Mouse (Mus musculus) erythroblast, adult 5-6 weeks (primary cell): ENCODE results near the gene B4galnt1. TPM values are rescaled to one million over a fixed set of nuclear protein-coding genes. Genes with fewer than 3 reads are reported as not detected.
"Not testable (repeated sequence)": the region's sequence is repeated elsewhere in the genome, so short reads cannot be mapped to it uniquely, and the experiment has no call there.

Experiments used
- ATAC-seq: replicated peaks from 2 replicates; pipeline ENCODE4 v1.8.0; 2016; ENCODE audit warnings: moderate number of reproducible peaks, mild to moderate bottlenecking, moderate TSS enrichment, inconsistent platforms; ENCODE audit not compliant: poor library complexity, low FRiP score, severe bottlenecking
- total RNA-seq, 2 experiments: library from RNA; stranded (forward) in 1 of 2; stranded (reverse) in 1 of 2; fragments of 150-400 nt in 1 of 2; fragments of 200-764, 138-1000 nt in 1 of 2; gene quantifications; 2 replicates each; pipeline versions ENCODE4 v1.2.3 to v1.2.4; 2015 to 2017; ENCODE audit warnings: low replicate concordance in 2 of 2

Gene B4galnt1
- total RNA-seq, 2 experiments from 2014 or later, result 17.6 to 33.0 TPM

DNA sequence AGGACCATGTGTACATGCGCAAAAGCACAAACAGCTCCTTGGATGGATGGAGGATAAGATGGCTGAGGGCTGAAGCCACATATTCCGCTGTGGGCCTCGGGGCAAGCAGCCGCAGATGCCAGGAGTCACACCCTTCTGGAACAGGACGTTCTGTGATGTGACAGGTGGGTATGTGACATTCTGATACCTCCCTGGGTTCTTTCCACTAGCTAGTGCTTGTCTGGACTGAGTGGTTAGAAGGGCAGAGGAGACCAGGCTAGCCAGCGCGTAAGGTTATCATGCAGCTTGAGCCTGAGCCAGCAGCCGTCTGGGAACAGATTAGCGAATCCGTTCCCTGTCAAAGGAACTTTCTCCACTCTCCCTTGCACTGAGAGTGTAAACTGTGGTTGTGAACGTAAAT is 24.1 kb upstream of the B4galnt1 start:
- ATAC-seq, result no peak

DNA sequence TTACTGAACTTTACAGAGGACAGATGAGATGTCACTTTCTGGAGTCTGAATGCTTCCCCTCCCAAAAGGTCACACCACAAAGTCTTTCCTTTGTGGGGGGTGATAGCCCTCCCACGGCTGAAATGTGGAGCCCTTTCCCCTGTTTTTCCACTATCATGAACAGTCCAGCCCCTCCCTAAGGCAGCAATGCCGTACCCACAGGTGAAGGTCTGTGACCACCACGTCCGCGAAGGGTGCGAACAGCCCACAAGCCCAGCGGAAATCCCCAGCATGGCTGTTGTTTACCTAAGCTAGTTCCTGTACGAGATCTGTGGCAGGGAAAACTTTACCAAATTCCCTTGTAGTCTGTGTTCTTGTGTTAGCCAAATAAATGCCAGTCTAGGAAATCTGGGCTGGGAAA is 23.5 kb upstream of the B4galnt1 start:
- ATAC-seq, result no peak

DNA sequence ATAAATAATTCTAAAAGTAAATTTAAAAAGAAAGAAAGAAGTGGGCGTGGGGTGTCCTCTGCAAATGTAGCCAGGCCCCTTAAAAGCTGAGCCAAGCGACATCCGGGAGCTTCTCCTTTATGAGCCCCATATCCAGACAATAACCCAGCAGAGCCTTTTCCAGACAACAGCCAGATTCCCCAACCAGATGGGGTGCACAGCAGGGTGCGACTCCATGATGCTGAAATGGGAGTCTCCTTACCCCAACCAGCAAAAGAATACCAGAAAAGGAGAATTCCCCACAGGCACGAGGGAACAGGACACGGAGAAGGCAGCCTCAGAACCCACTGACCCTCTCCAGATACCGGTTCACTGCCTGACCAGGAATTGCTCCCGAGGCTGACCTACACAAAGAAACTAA is 21.8 kb upstream of the B4galnt1 start:
- no peak for ATAC-seq

DNA sequence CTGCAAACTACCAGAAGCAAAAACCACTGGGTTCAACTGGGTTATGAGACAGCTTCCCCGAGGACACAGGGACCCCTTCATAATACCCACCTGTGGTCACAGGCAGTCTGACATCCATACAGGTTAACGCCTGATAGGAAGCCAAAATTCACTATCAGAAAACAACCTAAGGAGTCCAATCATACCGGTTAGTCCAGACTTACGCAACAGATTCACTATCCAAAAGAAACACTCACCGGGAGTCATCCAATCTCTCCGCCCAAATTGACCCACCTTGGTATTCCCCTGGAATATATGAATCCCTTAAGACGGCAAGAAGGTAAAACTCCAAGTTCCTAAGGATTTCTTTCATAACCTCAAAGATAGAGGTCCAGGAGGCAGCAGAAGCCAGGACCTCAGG is 20.5 kb upstream of the B4galnt1 start:
- ATAC-seq, result no peak

DNA sequence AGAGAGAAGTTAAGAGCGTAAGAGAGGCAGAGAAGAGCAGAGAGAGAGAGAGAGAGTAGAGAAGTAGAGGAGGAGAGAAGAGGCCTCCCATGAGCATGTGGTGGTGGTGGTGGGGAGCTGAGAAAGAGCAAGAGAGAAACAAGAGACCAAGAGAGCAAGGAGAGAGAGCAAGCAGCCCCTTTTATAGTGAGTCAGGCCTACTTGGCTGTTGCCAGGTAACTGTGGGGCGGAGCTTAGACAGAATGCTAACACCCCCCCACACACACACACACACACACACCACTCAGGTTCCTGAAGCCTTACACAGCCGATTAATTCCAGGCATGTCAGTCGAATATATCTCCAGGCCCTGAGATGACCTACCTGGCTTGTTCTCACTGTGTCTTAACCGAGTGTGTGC is 19.7 kb upstream of the B4galnt1 start:
- ATAC-seq, result no peak

DNA sequence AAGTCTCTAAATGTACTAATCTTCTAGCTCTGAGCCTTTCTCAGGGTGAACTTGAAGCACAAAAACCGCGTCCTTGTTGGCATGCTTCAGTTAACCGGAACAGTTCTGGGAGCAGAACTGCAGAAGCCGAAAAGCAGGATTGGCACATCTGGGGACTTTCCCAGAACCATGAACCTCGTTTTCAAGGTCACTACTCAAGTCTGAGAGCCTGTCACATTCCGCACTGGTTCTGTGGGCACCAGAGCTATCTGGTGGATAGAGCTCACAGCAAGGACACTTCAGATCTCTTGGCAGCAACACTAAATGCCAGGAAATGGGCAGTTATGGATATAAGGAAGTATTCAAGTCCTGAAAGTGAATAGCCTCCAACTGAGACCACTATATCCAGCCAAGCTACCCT is 17.9 kb upstream of the B4galnt1 start:
- no peak for ATAC-seq

DNA sequence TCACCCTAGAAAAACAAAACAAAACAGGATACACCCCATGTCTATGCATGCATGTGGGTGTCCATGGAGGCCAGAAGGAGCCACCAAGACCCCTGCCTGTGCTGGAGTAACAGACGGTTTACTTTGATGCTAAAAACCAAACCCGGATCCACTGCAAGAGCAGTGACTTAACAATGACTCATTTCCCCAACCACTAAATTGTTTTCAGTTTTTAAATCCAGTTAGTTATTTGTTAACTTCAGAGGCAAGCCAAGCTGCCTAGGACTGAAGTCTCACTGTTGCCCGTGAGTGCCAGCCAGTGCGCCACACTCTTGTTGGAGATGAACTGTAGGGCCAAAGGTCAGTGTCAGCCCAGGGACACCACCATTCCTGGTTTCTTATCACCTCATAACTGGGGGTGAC is 14.6 kb upstream of the B4galnt1 start:
- no peak for ATAC-seq

DNA sequence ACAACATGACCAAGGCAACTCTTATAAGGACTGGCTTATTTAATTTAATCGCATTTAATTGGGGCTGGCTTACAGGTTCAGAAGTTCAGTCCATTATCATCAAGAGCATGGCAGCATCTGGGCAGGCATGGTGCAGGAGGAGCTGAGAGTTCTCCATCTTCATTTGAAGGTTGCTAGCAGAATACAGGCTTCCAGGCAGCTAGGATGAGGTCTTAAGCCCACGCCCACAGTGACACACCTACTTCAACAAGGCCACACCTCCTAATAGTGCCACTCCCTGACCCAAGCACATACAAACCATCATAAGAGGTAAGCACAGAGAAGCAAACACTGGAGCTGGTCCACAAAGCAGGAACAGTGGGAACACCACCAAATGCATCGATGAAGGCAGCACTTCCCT is 13.8 kb upstream of the B4galnt1 start:
- ATAC-seq, result not testable (repeated sequence)

DNA sequence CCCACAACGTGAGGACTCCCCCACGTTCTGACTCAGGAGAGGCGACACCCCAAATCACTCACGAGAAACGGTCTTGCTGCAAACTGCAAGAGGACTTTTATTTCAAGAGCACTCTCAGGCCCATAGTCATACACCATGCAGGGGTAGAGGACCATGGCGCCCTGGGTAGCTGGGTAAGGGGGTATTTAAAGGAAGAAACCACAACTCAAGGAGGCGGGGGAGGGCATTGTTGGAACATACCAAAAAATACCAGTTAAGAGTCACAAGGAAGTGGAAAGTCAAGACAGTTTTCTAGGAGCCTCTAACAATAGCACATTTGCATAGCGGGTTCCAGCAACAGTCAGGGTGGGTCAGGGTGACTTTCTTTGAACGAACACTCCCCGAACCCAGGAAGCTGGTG is 12.5 kb upstream of the B4galnt1 start:
- ATAC-seq, result not testable (repeated sequence)

DNA sequence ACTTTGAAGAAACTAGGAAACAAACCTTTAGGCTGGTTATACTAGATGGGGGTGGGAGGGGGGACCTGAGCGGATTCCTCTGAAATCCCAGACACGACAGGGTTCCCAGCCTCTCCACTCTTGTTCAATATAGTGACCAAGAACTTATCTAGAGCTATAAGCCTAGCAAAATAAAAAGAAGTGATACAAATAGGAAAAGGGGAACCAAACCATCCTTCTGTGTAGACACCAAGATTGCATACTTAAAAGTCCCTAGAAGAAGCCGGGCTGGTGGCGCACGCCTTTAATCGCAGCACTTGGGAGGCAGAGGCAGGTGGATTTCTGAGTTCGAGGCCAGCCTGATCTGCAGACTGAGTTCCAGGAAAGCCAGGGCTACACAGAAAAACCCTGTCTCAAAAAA is 11.7 kb upstream of the B4galnt1 start:
- ATAC-seq, result no peak

DNA sequence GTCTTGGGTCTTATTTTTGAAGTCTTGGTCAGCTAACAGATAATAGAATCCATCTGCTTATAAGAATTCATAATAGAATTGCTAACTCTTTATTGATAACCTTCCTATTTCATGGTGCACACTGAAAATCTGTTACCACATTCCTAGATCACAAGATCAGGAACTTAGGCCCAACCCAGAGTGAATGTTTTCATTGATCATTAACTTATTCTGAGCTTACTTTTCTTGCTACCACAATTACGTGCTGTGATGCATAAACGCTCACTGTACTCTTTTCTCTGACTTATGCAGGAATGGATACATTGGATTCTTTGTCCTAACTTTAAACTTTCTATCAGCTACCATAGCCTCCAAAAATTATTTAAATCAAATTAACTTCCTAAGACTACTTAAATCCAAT is 10.8 kb upstream of the B4galnt1 start:
- no peak for ATAC-seq

DNA sequence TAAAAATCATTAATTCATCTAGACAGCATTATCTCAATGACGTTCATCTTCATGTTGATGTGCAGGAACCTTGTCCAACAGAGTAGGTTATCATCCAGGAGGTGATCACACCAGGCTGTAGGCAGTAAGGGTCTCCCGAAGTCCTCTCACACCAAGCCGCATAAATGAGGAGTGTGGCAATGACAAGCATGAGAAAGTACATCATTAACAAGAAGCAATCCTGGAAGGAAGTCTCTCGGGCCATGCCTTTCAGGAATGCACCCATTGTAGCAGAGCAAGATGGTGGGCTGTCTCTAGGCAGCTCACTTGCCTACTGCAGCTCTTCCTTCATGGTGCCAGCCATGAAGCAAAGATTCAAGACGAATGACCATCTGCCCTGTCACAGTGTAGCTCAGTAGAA is 10.4 kb upstream of the B4galnt1 start:
- ATAC-seq, result no peak

DNA sequence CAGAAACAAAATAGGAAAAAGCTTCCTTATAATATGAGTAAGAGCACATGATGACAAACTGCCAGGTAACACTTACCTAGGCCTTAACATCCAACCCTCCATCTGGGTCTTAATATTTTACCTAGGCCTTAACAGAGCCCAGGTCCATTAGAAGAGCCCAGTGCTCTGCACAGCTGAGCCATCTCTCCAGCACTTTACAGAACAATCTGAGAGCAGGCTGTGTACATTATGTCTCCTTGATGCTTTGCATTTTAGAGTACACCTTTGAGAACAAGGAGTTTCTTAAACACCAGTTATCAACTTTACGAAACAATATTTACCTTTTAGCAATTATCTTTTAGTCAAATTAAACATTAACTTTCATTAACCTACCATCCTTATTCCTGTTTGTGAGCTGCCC is 8.9 kb upstream of the B4galnt1 start:
- ATAC-seq, result no peak

DNA sequence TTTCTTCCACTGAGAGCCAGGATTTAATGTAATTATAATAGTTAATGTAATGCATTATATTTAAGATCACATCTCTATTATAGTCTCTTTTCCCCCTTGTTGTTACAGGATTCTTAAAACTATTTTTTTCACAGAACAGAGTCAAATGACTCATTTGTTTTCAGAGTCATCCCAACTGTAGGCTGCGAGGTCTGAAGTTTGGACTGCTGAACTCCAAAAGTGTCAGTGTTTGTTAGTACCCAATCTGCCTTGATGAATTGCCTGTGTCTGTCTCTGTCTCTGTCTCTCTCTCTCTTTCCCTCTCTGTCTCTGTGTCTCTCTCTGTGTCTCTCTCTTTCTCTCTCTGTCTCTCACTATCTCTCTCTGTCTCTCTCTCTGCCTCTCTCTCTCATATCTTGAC is 8.5 kb upstream of the B4galnt1 start:
- ATAC-seq, result no peak

DNA sequence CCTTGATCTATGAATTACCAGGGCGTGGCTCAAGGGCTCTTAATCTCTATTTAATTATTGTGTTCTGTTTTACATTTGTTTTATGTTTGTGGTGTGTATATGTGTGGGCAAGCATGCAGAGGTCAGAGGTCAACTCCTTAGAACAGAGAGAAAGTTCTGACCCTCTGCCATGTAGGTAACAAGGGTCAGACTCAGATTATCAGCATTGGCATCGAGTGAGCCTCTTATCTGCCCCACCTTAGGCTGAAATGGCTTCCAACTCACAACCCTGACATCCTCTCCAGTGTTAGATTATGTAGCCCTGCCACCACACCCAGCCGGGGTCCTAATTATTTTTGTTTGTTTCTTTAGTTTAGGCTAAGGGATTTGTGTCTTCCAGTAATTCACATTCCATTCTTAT is 6.6 kb upstream of the B4galnt1 start:
- no peak for ATAC-seq

DNA sequence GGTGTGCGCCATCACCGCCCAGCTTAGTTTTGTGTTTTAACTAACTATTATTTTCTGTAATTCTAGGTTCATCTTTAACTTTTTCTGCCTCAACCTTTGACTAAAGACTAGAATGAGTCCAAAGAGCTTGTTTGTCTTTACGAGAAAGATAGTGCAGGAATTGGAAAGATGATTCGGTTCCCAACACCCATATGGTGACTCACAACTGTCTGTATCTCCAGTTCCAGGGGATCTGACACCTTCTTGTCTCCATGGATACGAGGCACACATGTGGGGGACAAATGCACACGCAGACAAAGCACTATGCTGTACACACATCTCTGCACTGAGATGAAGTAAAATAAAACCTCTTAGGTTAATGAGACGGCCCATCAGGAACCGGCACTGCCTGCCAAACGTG is 4.9 kb upstream of the B4galnt1 start:
- no peak for ATAC-seq

DNA sequence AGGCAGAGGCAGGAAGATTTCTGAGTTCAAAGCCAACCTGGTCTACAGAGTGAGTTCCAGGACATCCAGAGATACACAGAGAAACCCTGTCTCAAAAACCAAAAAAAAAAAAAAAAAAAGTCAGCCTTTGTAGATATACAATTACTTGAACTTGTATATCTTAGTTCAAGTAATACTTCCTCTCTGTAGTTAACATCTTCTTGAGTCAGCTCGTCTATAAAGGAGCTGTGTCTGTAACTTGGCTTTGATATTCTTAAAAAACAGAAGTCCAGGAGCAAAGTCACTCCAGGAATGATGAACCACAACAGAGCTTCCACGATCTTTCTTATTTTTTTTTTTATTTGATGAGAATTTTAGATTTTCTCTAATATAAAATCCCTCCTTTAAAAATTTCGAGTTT is 4.3 kb upstream of the B4galnt1 start:
- no peak for ATAC-seq

DNA sequence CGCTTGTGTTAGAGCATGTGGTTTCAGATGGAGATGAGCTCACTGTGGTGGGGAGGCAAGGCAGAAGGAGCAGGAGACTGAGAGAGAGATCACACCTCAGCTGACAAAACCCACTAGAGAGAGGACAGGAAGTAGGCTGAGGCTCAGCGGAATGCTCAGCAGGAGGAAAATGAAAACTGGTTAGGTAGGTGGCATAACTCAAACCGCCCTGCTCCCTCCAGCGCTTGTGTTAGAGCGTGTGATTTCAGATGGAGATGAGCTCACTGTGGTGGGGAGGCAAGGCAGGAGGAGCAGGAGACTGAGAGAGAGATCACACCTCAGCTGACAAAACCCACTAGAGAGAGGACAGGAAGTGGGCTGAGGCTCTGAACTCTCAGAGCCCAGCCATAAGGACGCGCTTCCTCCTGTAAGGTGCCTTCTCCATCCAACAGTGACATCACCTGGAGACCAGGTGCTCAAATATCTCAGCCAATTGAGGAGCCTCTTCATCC is 2.2 kb upstream of the B4galnt1 start:
- not testable (repeated sequence) for ATAC-seq

DNA sequence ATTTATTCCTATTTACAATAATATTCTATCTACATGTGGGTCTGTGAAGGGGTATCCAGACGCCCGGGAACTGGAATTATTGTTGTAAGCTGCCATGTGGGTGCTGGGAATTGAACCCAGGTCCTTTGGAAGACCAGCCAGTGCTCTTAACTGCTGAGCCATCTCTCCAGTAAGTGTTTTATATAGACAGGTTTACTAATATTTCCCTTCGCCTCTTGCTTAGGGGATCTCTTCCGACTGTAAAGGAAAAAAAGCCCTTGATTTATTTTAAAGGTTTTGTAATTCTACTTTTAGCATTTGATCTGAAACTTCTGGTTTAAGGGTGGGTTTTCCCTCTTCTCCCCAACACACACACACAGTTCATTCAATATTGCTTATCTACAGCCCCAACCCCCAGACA is 835 bp upstream of the B4galnt1 start:
- no peak for ATAC-seq

DNA sequence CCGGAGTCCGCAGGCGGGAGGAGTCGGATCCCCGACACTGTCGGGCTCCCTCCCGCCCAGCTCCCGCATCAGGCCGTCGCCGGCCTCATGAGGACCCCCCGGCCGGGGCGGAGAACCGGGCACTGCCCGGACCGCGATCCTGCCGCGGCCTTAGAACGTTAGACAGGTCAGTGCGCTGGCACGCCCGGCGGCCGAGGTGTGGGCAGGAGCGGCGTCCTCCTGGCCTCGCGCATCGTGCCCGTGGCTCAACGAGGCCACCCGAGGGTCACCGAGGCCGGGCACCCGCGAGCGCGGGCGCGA is 279 bp downstream of the B4galnt1 start:
- no peak for ATAC-seq

DNA sequence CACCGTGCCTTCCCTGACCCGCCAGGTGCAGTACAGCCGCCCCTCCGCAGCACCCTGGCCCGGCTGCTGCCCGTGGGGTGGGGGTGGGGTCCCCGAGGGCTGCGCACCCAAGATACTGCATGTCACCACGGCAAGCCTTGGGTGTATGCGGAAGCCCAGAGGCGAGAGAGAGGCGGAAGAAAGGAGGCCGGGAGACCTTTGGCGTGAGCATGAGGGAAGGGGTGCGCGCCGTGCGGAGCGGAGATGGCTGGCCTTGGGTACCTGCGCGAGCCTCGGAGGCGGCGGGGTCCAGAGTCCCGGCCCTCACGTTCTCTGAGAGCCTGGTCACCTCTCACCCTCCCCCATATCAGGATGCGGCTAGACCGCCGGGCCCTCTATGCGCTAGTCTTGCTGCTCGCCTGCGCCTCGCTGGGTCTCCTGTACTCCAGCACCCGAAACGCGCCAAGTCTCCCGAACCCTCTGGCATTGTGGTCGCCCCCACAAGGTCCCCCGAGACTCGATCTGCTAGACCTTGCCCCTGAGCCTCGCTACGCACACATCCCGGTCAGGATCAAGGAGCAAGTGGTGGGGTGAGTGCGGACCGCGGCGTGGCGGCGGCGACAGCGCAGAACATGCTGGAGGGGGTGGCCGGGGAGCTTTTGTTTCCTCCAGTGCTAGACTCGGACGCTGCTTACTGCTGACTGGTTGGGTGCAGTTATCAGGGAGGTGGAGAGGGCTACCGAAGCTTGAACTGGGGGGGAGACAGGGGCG is 804 bp downstream of the B4galnt1 start:
- ATAC-seq, result no peak

DNA sequence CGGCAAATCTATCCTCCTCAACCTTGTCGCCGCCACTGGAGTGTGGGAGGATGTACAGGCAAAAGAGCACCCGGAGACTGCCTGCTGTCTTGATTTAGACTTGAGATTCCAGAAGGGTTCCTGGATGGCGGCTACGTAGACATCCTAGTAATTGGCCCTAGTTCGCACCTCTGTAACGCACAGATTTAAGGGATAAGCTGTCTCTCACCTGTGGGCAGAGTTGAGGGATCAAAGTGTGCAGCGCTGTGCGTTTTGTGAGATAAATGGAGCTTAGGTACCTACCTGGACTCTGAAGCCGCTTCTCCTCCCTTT is 1.3 kb downstream of the B4galnt1 start:
- no peak for ATAC-seq
